Mouse (Mus musculus) lung, postnatal 10 days (tissue): Measurements from ENCODE around the gene Arnt2.

ENCODE experiments used
- DNase-seq: peaks from one replicate; pipeline ENCODE4 v3.0.0; 2021

Gene Arnt2

GRCm38 (mm10) chr7:84409896-84410521, at the start of gene Arnt2:
Gene Arnt2, minus strand, starts transcription at chr7:84410176.
- DNase-seq, result peak; percentile 21

GRCm38 (mm10) chr7:84451681-84452080, 41.7 kb upstream of the Arnt2 start:
- no peak for DNase-seq

- DNase-seq, result no peak
Measured at GRCm38 (mm10) chr7:84449066-84449465, 39.1 kb upstream of the Arnt2 start.

GRCm38 (mm10) chr7:84448512-84448911, 38.5 kb upstream of the Arnt2 start:
- DNase-seq, result no peak

GRCm38 (mm10) chr7:84447740-84448435, 37.9 kb upstream of the Arnt2 start:
- no peak for DNase-seq

GRCm38 (mm10) chr7:84447060-84447459, 37.1 kb upstream of the Arnt2 start:
- DNase-seq, result peak; percentile 54

- no peak for DNase-seq
Measured at GRCm38 (mm10) chr7:84442343-84442911, 32.5 kb upstream of the Arnt2 start.

- no peak for DNase-seq
Measured at GRCm38 (mm10) chr7:84439606-84440005, 29.6 kb upstream of the Arnt2 start.

GRCm38 (mm10) chr7:84434901-84435300, 24.9 kb upstream of the Arnt2 start:
- DNase-seq, result no peak

GRCm38 (mm10) chr7:84432151-84432550, 22.2 kb upstream of the Arnt2 start:
- DNase-seq, result no peak

GRCm38 (mm10) chr7:84427221-84427620, 17.2 kb upstream of the Arnt2 start:
- no peak for DNase-seq

- peak; percentile 30 for DNase-seq
Measured at GRCm38 (mm10) chr7:84424670-84425385, 14.9 kb upstream of the Arnt2 start.

GRCm38 (mm10) chr7:84421753-84422152, 11.8 kb upstream of the Arnt2 start:
- no peak for DNase-seq

GRCm38 (mm10) chr7:84421291-84421665, 11.3 kb upstream of the Arnt2 start:
- no peak for DNase-seq

GRCm38 (mm10) chr7:84420581-84421290, 10.8 kb upstream of the Arnt2 start:
- DNase-seq, result no peak

- no peak for DNase-seq
Measured at GRCm38 (mm10) chr7:84417441-84417840, 7.5 kb upstream of the Arnt2 start.

- DNase-seq, result no peak
Measured at GRCm38 (mm10) chr7:84412570-84412969, 2.6 kb upstream of the Arnt2 start.

- DNase-seq, result peak; percentile 26
Measured at GRCm38 (mm10) chr7:84409241-84409895, 608 bp downstream of the Arnt2 start.

- DNase-seq, result no peak
Measured at GRCm38 (mm10) chr7:84408282-84408681, 1.7 kb downstream of the Arnt2 start.

- no peak for DNase-seq
Measured at GRCm38 (mm10) chr7:84403371-84403770, 6.6 kb downstream of the Arnt2 start.

GRCm38 (mm10) chr7:84401641-84402455, 8.1 kb downstream of the Arnt2 start:
- no peak for DNase-seq

- no peak for DNase-seq
Measured at GRCm38 (mm10) chr7:84397320-84397719, 12.7 kb downstream of the Arnt2 start.
